Mouse (Mus musculus): ENCODE data around the gene Tbc1d24. TPM values are rescaled to one million over a fixed set of nuclear protein-coding genes. Genes with fewer than 3 reads are reported as not detected.

Gene Tbc1d24
- 1.7 and 1.9 TPM in 2 replicates for polyA plus RNA-seq (2015; fragmentation: Nextera tagmentation; extraction: Ambion mirVana)

DNA sequence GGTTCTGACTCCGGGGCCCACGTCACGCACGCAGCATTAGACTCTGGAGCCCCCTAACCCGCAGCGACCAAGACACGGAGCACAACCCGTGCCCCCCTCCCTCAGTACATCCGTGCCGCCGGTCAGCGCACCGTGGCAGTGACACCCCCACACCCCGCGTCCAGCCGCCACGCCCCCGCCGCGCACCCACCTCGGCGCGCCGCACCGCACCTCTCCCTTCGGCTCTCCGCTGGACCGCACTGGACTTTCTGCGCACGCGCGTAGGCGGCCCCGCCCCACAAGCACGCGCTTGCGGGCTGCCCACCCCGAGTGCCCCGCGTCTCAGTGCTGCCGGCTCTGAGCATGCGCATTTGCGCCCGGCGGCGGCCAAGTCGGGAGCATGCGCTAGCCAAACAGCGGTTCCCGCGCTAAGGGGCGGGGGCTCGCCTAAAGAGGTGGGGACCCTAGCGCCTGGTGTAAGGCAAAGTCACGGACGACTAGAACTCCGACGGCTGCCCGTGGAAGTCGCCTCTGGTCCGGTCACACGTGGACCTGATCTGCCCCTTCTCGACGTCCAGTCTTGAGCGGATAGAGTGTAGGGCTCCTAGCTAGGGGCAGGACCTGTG is at the start of gene Tbc1d24:
TSS of gene Tbc1d24 (minus strand) at position 279 of the 605 bp plus-strand sequence.

GRCm38 (mm10) chr17:24251320-24252069 is 46.1 kb upstream of the Tbc1d24 start, which contains the start of gene Ccnf:
Gene Ccnf, minus strand, starts transcription at chr17:24251484.

GRCm38 (mm10) chr17:24220435-24221411 is 15.4 kb upstream of the Tbc1d24 start, which contains the start of gene Tedc2:
Gene Tedc2, minus strand, starts transcription at chr17:24220851.

GRCm38 (mm10) chr17:24209043-24209915 is 3.9 kb upstream of the Tbc1d24 start, which contains the start of gene Ntn3:
Gene Ntn3, minus strand, starts transcription at chr17:24209531.

DNA sequence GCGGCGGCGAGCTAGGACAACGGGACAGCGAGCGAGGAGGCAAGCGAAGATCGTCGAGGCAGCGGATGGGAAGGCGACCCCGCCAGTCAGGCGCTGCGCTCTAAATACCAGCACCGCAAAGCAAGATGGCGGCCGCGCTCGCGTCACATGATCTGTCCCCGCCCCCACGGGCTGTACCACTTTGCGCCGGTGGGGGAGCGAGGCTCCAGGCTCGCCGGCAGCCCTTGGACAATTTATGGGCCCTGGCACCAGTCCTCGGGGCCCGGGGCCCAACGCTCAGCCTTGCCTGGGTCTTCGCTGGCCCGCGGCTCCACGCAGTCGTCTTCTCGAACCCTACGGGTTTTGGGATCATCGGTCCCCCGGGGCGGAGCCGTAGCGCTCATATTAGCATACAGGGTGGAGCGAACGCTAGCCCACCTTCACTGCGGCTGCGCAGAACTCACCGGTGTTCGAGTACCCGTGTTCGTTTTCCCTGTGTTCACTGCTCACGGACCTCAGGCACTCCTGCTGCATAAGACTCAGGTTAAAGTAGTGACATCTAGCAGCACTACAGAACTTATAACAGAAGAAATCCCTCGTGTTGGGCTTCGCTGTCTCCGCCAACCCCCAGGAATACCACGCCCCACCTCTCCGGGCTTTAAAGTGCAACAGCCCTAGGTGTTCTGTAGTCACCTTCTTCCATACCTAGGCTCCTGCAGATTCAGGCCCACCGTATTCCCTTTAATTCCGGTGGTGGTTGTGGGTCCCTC is 35.9 kb downstream of the Tbc1d24 start, which contains the start of gene Atp6v0c:
TSS of gene Atp6v0c (minus strand) at position 386 of the 749 bp plus-strand sequence.

GRCm38 (mm10) chr17:24163176-24163962 is 42.0 kb downstream of the Tbc1d24 start, which contains the start of gene Amdhd2:
Gene Amdhd2, minus strand, starts transcription at chr17:24163766.

GRCm38 (mm10) chr17:24150824-24151223 is 54.5 kb downstream of the Tbc1d24 start, which contains the start of gene Pdpk1:
Gene Pdpk1, minus strand, starts transcription at chr17:24150924.

Small RNA genes within 50 kb of the gene (microRNA-seq; reads per million reads assigned to microRNA genes)
- 1.9 reads per million for gene Mir5134
- not detected for gene Mir6965

Other genes starting within 250 kb of the Tbc1d24 start
- 0.11 TPM in 1 of 2 replicates, not detected in the other for gene Prss30, start 225.0 kb downstream of the Tbc1d24 start, polyA plus RNA-seq (2015; fragmentation: Nextera tagmentation; extraction: Ambion mirVana)
- gene Prss22, start 207.5 kb downstream of the Tbc1d24 start, polyA plus RNA-seq (2015; fragmentation: Nextera tagmentation; extraction: Ambion mirVana) = 14.5 and 15.4 TPM in 2 replicates
- gene Prss27, start 167.4 kb downstream of the Tbc1d24 start, polyA plus RNA-seq (2015; fragmentation: Nextera tagmentation; extraction: Ambion mirVana) = 22.4 and 23.8 TPM in 2 replicates
- gene Kctd5, start 132.1 kb downstream of the Tbc1d24 start, polyA plus RNA-seq (2015; fragmentation: Nextera tagmentation; extraction: Ambion mirVana) = 47.7 and 61.0 TPM in 2 replicates
- 31.2 and 35.3 TPM in 2 replicates for gene Pdpk1, start 54.6 kb downstream of the Tbc1d24 start, polyA plus RNA-seq (2015; fragmentation: Nextera tagmentation; extraction: Ambion mirVana)
- 24.9 and 27.2 TPM in 2 replicates for gene Amdhd2, start 41.8 kb downstream of the Tbc1d24 start, polyA plus RNA-seq (2015; fragmentation: Nextera tagmentation; extraction: Ambion mirVana)
- gene Atp6v0c, start 35.9 kb downstream of the Tbc1d24 start, polyA plus RNA-seq (2015; fragmentation: Nextera tagmentation; extraction: Ambion mirVana) = 502 and 568 TPM in 2 replicates
- gene Ntn3, start 4.0 kb upstream of the Tbc1d24 start, polyA plus RNA-seq (2015; fragmentation: Nextera tagmentation; extraction: Ambion mirVana) = 1.6 TPM in 2 replicates
- 3.6 TPM in 2 replicates for gene Tedc2, start 15.3 kb upstream of the Tbc1d24 start, polyA plus RNA-seq (2015; fragmentation: Nextera tagmentation; extraction: Ambion mirVana)
- 6.9 and 11.9 TPM in 2 replicates for gene Ccnf, start 45.9 kb upstream of the Tbc1d24 start, polyA plus RNA-seq (2015; fragmentation: Nextera tagmentation; extraction: Ambion mirVana)
- gene Abca17, start 145.5 kb upstream of the Tbc1d24 start, polyA plus RNA-seq (2015; fragmentation: Nextera tagmentation; extraction: Ambion mirVana) = 0.19 TPM in 1 of 2 replicates, not detected in the other
- 10.4 and 13.4 TPM in 2 replicates for gene Abca3, start 146.4 kb upstream of the Tbc1d24 start, polyA plus RNA-seq (2015; fragmentation: Nextera tagmentation; extraction: Ambion mirVana)
- gene Rnps1, start 209.0 kb upstream of the Tbc1d24 start, polyA plus RNA-seq (2015; fragmentation: Nextera tagmentation; extraction: Ambion mirVana) = 112 and 119 TPM in 2 replicates
- gene Eci1, start 221.1 kb upstream of the Tbc1d24 start, polyA plus RNA-seq (2015; fragmentation: Nextera tagmentation; extraction: Ambion mirVana) = 102 and 104 TPM in 2 replicates
- gene Dnase1l2, start 237.5 kb upstream of the Tbc1d24 start, polyA plus RNA-seq (2015; fragmentation: Nextera tagmentation; extraction: Ambion mirVana) = 35.1 and 38.3 TPM in 2 replicates

Data from urinary bladder, postnatal 0 days (tissue).